Mouse (Mus musculus) liver, adult 2 months (tissue): Measurements from ENCODE around the gene Gm10912.

Source experiments
- CTCF ChIP-seq: fragments of 200-500 bp; IDR thresholded peaks from 2 replicates; pipeline ENCODE4 v1.5.1; 2011; ENCODE audit warnings: low read depth, low read length, control low read depth
- POLR2A ChIP-seq: fragments of 200-500 bp; IDR thresholded peaks from 2 replicates; pipeline ENCODE4 v1.6.1; 2011; ENCODE audit warnings: low read length, control low read depth; ENCODE audit not compliant: insufficient read depth; ENCODE audit errors: extremely low read depth

- TF ChIP-seq POLR2A = no peak
- TF ChIP-seq CTCF = no peak
Measured at GRCm38 (mm10) chr2:104032056-104032455, 33.6 kb upstream of the Gm10912 start.
